Mouse (Mus musculus): ENCODE data around the gene Auts2.

The Auts2 gene

GRCm38 (mm10) chr5:132380261-132380660 lies 162.9 kb downstream of the Auts2 start:
- no peak for DNase-seq

- DNase-seq = peak; percentile 37
These were observed 164.2 kb downstream of the Auts2 start for GRCm38 (mm10) chr5:132378977-132379376.

DNA sequence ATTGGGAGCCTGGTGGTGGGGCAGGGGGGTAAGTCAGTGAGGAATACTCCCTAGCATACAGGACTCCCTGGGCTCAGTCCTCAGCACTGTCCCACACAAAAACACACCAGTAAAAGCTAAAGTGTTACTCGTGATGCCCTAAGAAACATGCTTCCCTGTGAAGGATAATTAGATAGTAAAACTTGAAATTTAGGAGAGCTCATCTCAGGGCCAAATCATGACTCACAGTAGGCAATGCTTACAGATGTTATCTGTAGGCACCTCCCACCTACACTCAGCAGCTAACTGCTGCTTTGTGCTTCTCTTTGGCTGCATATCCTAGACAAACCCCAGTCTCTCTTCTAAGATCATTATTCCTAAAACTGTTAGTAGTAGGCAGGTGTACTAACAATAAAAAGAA lies 168.0 kb downstream of the Auts2 start:
- no peak for DNase-seq

DNA sequence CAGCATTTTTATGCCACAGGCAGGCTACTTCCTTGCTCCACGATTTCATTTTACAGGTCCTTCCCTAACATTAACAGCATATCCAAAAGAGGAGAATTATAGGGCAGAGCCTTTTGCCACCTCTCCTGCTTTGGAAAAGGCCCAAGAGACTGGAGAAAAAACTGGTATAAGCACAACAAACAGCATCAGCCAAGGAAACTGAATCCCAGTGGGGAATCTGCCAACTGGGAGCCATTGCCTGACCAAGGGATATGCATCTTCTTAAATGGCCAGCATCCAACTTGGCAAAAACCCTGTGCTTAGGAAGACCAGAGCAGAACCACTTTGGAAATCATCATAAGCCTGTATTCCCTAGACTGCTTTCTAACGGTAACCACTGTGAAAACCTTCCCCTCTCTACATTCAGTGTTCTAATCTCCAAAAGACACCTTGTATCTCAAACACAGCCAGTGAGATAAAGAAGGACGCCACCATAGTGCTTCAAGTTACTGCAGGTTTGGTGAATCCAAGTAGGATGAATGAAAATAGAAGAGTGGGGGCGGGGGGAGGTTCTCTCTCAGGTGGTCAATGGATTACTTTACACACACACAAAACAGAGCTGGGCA lies 169.6 kb downstream of the Auts2 start:
- DNase-seq = peak; percentile 13

DNA sequence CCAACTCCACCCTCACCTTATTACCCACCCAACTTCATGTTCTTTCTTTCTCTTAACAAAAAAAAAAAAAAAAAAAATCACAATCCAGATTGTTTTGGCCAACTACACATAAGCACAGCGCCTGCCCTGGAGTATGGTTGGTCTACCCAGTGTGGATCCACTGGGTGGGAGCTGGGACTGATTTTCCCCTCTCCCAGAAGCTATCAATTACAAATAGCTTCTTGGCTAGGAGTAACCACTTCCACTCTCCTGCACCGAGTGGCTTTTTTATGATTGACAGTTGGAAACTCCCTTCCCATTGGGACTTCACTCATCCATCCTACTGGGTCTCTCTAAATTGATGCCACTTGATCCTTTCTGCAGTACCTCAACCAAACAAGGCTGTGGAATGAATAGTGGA lies 170.5 kb downstream of the Auts2 start:
- no peak for DNase-seq

DNA sequence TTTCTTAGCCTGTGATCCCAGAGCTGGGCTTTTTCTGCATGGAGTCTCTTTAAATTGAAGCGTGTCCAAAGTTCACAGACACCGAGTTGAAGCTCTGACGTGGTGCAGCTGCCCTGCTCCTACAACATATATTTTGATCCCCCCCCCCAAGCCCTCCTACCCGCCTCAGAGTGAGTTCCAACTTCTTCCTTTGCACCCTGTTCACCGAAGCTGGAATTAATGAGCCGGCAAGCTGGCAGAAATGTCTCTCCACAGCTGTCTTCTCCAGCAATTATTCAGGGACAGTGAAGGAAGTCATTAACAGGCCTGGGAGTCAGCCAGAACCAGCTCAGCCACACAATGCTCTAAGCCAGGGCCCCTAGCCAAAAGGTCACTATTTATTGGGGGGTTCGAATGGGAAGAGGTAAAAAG lies 174.5 kb downstream of the Auts2 start:
- DNase-seq = peak; percentile 40

DNA sequence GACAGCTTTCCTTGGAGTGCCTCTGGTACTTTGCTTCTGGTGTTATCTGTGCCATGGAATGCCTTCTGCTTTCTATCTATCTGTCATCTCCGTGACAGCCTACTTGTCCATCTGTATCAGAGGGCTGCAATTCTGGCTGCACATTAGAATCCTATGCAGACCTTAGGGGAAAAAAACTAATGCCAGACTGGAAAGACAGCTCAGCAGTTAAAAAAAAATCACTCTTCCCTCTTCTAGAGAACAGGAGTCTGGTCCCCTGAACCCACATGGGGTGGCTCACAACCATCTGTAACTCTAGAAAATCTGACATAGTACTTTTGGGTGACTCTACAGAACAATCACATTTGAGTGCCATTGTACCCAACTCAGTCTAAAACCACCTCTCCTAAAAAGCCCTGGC lies 181.9 kb downstream of the Auts2 start:
- DNase-seq = no peak

DNA sequence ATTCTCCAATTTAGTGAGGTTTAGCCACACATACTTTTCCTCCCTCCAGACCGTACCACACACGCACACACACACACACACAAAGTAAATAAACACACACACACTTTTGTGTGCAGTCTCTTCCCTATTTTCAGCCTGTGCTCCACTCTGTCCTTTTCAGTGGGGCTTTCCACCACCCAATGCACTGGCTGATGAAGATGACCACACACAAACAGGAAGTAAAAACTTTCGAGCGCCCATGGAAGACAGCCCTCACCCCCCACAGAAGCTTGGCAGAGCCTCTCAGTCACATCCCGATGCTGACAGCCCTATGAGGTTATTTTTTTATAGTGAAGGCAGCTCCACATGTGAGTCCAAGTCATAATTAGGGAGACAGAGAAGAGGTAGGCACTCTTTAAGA lies 185.4 kb downstream of the Auts2 start:
- DNase-seq = no peak

DNA sequence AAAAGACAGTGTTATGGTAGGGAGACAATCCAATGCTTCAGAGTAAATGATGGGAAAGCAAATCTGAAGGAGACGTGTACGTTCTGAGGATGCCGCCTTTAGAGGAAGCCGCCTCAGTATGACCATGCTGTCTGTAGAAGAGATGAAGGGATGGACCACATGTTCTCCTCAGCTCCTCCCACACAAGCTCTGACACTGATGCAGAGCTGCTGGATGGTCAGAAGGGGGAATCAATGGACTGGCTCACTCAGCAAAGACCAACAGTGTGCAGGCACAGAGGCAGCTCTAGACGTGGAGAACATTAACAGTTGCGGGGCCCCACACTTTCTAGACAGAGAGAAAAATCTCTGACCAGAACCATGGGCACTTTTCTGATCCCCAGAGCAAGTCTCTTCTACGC lies 187.2 kb downstream of the Auts2 start:
- DNase-seq = no peak

GRCm38 (mm10) chr5:132352437-132352836 lies 190.7 kb downstream of the Auts2 start:
- DNase-seq = no peak

DNA sequence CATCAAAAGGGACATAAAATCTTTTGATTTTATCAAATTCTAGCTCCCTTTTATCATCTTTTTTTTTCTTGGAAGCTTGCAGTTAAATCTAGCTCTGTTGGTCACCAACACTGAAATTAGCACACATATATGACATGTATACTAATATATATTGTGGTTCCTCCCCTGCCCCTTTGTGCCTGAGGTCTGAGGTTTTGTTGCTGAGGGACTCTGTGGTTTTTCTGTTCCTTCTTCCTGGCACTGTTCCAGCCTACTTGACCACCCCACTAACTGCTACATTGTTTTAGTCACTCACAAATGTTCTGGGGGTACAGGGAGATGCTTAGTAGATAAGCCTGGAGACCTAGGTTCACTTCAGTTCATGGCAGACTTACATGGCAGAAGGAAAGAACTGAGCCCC lies 192.0 kb downstream of the Auts2 start:
- DNase-seq = no peak

- DNase-seq = no peak
These were observed 201.8 kb downstream of the Auts2 start for GRCm38 (mm10) chr5:132341315-132341714.

- peak; percentile 18 for DNase-seq
These were observed 205.5 kb downstream of the Auts2 start for GRCm38 (mm10) chr5:132337677-132338076.

DNA sequence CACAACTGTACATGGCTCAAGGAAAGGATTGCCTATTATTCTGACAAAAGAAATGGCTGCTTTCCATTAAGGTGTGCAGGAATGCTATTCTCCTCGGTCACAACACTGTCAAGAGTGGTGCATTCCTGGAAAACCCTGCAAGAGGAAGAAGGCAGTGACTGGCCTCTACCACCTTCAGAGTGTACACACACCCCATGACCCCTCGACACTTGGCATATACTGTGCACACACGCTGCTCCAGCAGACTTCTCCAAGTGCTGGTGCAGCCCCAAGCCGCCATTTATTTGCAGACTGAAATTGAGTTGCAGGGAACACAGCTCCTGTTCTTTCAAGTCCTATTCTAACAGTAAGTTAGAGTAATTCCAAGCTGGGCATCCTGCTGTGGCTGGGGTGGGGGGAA lies 207.4 kb downstream of the Auts2 start:
- DNase-seq = no peak

- no peak for DNase-seq
These were observed 208.3 kb downstream of the Auts2 start for GRCm38 (mm10) chr5:132334796-132335195.

- no peak for DNase-seq
These were observed 209.4 kb downstream of the Auts2 start for GRCm38 (mm10) chr5:132333744-132334143.

DNA sequence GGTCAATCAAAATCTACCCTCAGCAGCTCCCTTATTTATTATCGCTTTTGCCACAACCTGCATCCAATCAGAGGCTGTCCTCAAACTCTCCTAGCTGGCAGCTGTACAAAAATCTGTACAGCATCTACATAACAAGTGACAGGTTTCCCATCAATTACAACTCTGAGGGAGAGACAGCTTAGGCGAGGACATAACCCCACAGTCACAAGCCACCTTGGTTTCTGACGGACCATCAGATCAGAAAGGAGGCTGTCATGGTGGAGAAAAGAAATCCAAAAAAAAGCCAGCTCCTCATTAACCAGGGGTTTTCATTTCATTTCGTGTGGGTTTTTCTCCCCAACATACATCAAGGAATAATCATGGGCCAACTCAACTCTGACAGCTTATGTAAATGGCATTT lies 210.6 kb downstream of the Auts2 start:
- DNase-seq = no peak

DNA sequence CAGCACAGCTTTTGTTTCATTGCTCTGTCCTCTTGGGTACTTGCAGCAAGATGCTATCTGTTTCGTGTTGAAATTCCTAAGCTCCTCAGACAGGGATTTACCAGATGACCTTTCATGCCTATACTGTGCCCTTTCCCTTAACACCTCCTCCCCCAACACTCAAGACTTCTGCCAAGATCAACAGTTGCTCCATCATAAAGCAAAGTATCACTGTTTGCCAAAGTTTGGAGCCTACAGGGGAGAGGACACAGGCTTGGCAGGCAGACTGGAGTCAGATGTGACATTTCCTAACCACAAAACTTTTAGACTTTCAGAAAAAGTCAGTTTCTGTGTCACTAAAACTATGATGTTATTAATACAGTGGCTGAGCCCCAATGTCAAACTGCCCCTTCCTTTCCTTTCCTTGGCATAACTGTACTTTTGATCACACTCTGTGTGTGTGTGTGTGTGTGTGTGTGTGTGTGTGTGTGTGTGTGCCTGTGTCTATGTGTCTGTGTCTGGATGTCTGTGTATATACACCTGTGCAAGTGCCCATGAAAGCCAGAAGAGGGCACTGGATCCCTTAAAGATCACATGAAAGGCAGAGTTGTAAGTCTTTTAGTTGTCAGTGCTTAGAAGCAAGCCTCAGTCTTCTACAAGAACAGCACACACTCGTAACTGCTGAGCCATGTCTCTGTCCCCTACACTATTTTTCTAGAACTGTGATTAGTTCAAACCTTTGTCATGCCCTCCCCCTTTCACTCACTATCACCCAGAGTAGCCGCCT lies 213.8 kb downstream of the Auts2 start:
- peak; percentile 61 for DNase-seq

DNA sequence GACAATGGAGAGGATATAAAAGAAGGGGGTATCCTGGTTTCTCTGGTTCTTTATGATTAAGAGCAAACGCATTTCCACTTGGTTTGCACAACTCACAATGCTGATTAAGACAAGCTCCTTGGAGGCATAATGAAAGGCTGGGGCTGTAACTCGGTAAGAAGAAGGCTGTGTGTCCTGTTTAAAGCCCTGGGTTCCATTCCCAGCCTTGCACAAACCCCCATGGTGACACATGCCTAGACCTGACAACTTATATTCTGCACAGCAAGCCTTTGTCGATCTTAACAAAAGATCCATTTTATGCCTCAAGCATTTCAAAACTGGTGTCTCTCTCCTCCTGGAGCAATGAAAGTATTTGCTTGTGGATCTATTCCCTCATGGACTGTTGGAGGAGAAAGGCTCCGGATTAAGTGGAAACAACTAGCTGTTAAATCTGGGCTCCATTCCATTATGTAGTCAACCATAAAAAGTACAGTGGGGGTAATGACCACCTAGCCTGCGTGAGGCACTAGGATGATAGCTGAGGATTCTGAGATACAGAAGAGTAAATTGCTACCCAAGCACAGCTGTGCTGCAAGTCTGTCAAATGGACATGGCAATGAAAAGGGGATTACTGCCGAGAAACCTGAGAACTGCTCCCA lies 218.8 kb downstream of the Auts2 start:
- no peak for DNase-seq

- DNase-seq = no peak
These were observed 219.5 kb downstream of the Auts2 start for GRCm38 (mm10) chr5:132323608-132324007.

GRCm38 (mm10) chr5:132322971-132323370 lies 220.2 kb downstream of the Auts2 start:
- DNase-seq = no peak

DNA sequence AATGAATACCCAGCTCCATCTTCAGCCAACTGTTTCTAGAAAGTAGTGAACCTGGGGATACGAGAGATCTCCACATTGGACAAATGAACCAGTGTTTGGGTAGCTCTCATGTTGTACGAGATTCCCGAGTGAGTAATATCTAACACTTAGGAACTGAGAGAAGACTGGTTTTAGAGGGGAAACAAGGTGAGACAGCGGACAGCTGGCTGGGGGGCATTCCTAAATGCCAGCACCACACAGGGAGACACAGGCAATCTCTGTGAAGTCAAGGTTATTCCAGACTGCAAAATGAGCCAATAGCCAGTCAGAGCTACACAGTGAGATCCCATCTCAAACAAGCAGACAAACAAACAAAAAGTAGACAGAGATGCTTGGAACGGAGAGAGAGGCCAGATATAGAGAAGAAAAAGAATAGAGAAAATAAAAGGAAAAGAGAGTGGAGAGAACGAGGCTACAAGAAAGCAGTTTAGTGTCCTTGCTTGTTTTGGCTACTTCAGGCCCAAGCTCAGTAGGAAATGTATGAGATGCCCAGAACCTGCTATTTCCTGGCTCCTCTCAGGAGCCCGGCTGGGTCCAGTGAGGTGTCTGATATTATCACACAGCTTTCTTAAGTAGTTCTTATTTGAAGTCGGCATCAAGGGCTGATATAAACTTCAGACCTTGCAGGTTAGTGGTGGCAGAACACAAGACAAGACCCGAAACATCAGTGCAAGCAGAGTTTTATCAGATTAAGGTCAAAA lies 224.9 kb downstream of the Auts2 start:
- no peak for DNase-seq

- DNase-seq = no peak
These were observed 226.2 kb downstream of the Auts2 start for GRCm38 (mm10) chr5:132316897-132317296.

- no peak for DNase-seq
These were observed 228.8 kb downstream of the Auts2 start for GRCm38 (mm10) chr5:132314300-132314699.

Data from lung, postnatal 14 days (tissue).